Mouse (Mus musculus): ENCODE results near the gene Kif6.

Gene Kif6

DNA sequence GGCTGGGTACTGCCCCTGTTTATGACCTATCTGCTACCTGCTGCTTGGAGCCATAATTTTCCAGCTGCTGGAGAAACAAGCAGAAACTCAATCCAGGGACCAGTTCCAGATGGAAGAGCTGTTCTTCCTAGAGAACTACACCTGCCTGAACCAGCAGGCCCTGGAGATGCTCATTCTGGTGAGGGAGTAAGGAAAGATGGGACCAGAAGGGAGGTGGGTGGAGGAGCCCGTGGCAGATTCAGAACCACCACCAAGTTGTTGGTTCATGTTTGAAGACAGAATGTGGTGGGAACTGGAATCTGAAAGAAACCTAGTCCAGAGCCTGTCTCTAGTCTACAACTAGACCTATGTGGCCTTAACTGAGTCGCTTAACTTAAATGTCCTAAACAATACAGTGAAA is 312.7 kb downstream of the Kif6 start:
- no peak for DNase-seq

DNA sequence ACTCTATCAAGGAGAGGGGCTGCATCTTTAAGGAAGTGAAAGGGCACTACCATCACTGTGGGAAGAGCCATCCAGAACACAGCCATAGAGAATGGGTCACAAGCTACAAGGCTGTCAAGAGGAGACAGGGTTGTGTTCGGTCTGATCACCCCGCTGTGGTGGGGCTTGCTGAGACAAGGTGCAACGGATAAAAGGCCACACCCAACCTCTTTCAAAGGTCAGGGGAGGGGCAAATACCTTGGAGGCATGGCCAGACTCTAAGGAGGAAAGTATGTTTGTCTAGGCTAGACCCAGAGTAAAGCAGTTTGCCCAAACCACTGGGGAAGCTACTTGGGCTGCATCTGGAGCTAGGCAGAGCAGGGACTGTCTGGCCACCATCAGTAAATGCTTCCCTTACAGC is 318.9 kb downstream of the Kif6 start:
- DNase-seq: no peak

DNA sequence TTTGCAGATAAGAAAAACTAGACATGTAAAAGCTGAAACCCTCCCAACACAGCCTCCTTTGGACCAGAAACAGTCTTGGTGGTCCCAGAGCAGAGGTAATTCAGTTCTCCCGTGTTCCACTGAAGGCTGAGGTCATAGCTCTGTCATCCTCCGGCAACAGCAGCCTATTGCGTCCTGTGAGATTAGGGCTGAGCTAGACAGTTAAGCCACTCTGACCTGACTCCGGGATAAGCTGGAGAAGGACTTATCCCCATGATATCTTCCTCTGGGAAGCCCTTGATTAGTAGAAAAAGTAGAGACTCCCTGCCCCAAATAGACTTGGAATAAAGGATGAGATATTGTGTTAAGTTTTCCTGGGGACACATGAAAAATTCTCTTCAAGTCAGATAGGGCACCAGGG is 319.6 kb downstream of the Kif6 start:
- no peak for DNase-seq

DNA sequence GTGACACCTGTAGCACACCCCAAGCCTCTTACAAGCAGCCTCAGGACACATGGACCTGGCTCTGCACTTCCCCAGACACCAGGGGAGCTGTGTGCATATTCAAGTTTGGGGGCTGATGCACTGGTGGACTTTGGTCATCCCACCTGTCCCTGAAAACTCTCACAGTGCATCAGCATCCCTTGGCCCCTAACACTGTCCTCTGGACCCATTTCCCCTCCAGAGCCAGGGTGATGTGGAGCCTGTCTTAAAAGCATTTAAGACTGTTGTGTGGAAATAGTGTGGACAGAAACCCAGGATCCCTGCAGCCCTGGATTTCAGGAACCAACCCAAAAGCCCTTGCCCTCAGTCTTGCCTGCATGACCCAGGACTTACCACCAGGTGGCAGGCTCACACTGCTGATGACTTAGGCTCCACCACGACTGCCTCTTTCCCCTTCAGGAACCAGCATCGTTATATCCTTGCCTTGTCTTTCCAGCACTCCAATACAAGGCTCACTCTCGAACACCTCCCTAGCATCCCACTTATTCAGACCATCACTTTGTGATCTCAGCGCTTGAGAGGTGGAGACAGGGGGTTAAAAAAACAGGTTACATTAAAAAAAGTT is 320.8 kb downstream of the Kif6 start:
- peak; percentile 70 to 77 for DNase-seq

DNA sequence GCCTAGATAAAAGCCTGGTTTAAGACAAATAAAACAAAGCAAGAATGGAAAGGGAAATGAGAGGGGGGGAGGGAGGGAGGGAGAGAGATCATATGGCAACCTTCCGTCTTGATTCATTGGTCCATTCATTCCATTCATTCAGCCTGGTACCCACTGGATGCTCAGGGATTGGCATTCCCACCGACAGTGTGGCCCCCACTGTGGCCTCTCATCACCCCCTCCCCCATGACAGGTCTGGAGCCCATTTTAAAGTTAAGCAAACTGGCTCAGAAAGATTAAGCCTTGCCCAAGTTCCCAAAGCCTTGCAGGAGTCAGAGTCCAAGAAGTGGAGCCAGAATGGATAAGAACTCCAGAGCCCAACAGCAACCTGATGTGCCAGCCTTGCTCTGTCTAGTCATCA is 321.3 kb downstream of the Kif6 start:
- no peak for DNase-seq

DNA sequence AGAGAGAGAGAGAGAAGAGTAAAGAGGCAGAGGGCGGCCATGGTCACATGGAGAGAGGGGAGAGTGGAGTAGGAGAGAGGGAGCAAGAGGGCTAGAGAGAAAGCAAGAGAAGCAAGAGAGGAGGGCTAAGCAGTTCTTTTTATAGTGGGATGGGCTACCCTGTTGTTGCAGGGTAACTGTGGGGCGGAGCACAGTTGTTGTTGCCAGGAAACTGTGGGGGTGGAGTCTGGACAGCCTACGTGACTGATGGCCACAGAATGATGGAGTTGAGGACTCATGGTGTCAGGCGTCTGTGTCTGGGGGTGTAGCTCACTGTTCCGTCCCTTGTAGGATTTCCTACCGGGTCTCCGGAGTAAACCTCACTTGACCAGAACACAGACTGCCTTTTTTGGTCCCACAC is 324.2 kb downstream of the Kif6 start:
- DNase-seq: no peak

DNA sequence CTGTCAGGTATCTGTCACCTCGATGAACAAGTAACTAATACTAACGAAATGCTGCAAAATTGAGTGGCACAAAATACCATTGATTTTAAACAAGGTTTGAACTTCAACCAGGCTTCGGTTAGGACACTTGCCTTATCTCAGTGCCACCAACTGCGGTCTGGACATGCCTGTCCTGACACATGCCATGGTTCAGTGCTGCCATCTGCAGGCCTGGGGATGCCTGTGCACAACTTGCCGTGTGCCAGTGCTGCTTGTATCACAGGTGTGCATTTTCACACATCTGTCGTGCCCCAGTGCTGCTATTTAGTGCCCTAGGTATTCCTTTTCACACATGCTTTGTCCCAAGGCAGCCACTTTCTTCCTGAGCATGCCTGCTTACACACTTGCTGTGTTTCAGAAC is 327.7 kb downstream of the Kif6 start:
- DNase-seq: no peak

DNA sequence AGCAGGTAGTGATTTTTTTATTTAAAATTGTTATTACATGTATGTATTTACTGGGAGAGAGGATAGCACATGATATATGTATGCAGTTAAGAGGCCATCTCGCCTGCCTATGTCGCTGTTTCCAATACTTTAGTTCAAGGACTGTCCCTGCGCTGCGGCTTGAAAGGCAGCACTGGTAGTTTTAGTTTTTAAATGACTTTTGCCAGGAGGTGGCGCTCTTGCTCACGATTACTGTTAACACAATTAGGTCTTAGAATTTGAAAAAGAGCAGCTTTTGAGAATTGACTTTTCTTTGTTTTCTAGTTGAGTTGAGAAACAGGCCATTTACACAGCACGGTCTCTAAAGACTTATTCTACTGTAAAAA is 336.5 kb downstream of the Kif6 start:
- peak; percentile 77 to 84 for DNase-seq

DNA sequence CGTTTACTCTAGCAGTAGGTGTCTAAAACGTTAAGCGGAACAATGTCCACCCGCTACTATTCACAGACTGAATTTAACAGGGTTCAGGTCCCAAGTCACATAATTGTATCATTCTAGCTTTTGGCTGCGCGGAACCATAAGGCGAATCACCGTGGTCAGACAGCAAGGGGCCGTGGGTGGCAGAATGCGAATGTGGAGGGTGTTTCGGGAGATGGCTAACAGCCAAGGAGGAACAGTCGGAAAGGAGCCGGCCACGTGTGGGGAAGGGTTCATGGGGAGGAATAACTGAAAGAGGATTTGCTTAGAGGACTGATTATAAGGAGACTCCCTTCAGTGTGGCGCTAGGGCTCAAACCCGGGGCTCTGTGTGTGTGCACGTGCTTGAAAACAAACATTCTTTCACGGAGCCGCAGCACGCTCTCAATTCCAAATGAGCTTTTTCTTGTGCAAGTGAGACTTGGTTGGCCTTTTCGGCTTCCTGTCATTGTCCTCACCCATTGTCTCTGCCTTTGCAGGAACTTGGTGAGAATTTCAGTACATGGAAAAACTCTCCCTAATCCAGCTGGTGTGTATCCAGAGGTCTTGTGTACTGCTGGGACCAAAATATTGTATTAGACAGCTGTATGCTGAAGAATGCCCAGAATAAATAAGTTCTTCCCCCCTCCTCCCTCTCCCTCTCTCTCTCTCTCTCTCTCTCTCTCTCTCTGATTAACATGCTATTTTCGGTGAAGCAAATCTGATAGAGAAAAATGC is 337.1 kb downstream of the Kif6 start:
- no peak for DNase-seq

DNA sequence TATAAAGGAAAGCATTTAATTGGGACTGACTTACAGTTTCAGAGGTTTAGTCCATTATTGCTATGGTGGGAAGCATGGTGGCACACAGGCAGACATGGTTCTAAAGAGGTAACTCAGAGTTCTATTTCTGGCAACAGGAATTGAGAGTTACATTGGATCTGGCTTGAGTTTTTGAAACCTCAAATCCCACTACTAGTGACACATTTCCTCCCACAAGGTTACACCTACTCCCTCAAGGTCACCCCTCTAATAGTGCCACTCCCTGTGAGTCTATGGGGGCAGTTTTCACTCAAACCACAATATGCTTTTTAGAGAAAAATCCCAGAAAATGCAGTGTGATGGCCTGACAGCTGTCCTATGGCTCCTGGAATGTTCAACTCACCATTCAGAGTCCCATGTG is 344.1 kb downstream of the Kif6 start:
- DNase-seq: no peak
